Mouse (Mus musculus): ENCODE results near the gene Matk. TPM values are rescaled to one million over a fixed set of nuclear protein-coding genes. Genes with fewer than 3 reads are reported as not detected.

Matk gene
- polyA plus RNA-seq, 1 experiment from 2014 or later = 2.0 TPM

GRCm38 (mm10) chr10:81257158-81258039 lies 4.7 kb downstream of the Matk start:
- H3K4me1 ChIP-seq (ENCODE audit: control insufficient read depth, insufficient read depth, low read length) = peaks cover 10% of the 10 kb centered on the region
- whole genome bisulfite sequencing = 1% methylated on average over 62 of the region's 62 CpGs
- peak overlapping the region; percentile 57 for H3K9ac ChIP-seq (ENCODE audit: low read depth, low read length)
- H3K4me2 ChIP-seq (ENCODE audit: low read depth, low read length) = peak overlapping the region; percentile 89
- peak overlapping the region; percentile 51 for H3K4me3 ChIP-seq (ENCODE audit: low read length)
- ATAC-seq = 0 out of 2 replicates have a peak, but pooled peaks have one; percentile 22
- H3K27me3 ChIP-seq (replicated peaks; ENCODE audit: control insufficient read depth, insufficient read depth, low read length) = peaks cover 50% of the 10 kb centered on the region
- no peak overlapping the region for H3K27ac ChIP-seq (ENCODE audit: low read length)
- no peaks in the 10 kb centered on the region for H3K36me3 ChIP-seq (ENCODE audit: control insufficient read depth, insufficient read depth, low read length)
- peaks cover 10% of the 10 kb centered on the region; the same call in 1 of the 2 replicates for H3K9me3 ChIP-seq (ENCODE audit: control insufficient read depth, low read length)

GRCm38 (mm10) chr10:81259225-81259884 lies 6.6 kb downstream of the Matk start:
- no peak overlapping the region for H3K27ac ChIP-seq (ENCODE audit: low read length)
- 42% methylated on average over 21 of the region's 21 CpGs for WGBS
- H3K36me3 ChIP-seq (ENCODE audit: control insufficient read depth, insufficient read depth, low read length) = peaks cover 7% of the 10 kb centered on the region; the same call in 1 of the 2 replicates
- ATAC-seq = no peak
- H3K4me3 ChIP-seq (ENCODE audit: low read length) = no peak overlapping the region
- peaks cover 32% of the 10 kb centered on the region for H3K27me3 ChIP-seq (replicated peaks; ENCODE audit: control insufficient read depth, insufficient read depth, low read length)
- H3K9me3 ChIP-seq (ENCODE audit: control insufficient read depth, low read length) = peaks cover 10% of the 10 kb centered on the region; the same call in 1 of the 2 replicates
- peaks cover 8% of the 10 kb centered on the region for H3K4me1 ChIP-seq (ENCODE audit: control insufficient read depth, insufficient read depth, low read length)
- no peak overlapping the region for H3K4me2 ChIP-seq (ENCODE audit: low read depth, low read length)
- H3K9ac ChIP-seq (ENCODE audit: low read depth, low read length) = no peak overlapping the region

GRCm38 (mm10) chr10:81261025-81261424 lies 8.3 kb downstream of the Matk start:
- Histone ChIP-seq H3K9me3 (ENCODE audit: control insufficient read depth, low read length) (peaks cover 10% of the 10 kb centered on the region; the same call in 1 of the 2 replicates), H3K9ac (ENCODE audit: low read depth, low read length) (no peak overlapping the region), H3K4me1 (ENCODE audit: control insufficient read depth, insufficient read depth, low read length) (peaks cover 15% of the 10 kb centered on the region), H3K27me3 (replicated peaks; ENCODE audit: control insufficient read depth, insufficient read depth, low read length) (peaks cover 26% of the 10 kb centered on the region; the same call in 1 of the 2 replicates), H3K4me3 (ENCODE audit: low read length) (no peak overlapping the region), H3K36me3 (ENCODE audit: control insufficient read depth, insufficient read depth, low read length) (peaks cover 15% of the 10 kb centered on the region; the same call in 1 of the 2 replicates), H3K27ac (ENCODE audit: low read length) (no peak overlapping the region), H3K4me2 (ENCODE audit: low read depth, low read length) (no peak overlapping the region)
- no peak for ATAC-seq
- WGBS = 90% methylated on average over 4 of the region's 4 CpGs

DNA sequence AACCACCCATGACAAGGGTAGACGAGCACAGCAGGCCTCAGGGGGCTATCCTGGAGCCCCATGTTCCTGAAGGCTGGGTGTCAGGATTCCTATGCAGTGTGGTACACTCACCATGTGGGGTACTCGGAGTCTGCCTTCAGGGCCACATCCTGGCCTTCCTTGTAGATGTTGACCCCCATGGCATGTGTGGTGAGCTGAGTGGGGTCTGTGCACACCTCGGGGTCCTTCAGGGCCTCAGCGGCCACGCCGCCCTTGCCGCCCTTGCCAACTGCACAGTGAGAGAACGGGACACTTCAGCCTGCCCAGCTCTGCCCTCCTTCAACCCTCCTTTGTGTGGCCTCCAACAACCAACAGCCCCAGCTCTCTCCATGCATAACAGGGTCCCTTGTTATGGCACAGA lies 12.8 kb downstream of the Matk start:
- H3K9me3 ChIP-seq (ENCODE audit: control insufficient read depth, low read length) = peaks cover 5% of the 10 kb centered on the region; the same call in 1 of the 2 replicates
- no peak for ATAC-seq
- WGBS = 94% methylated on average over 8 of the region's 8 CpGs
- H3K36me3 ChIP-seq (ENCODE audit: control insufficient read depth, insufficient read depth, low read length) = peaks cover 15% of the 10 kb centered on the region; the same call in 1 of the 2 replicates
- H3K9ac ChIP-seq (ENCODE audit: low read depth, low read length) = peak overlapping the region; percentile 82
- no peak overlapping the region for H3K27ac ChIP-seq (ENCODE audit: low read length)
- peak overlapping the region; percentile 68 for H3K4me3 ChIP-seq (ENCODE audit: low read length)
- peaks cover 18% of the 10 kb centered on the region for H3K4me1 ChIP-seq (ENCODE audit: control insufficient read depth, insufficient read depth, low read length)
- peak overlapping the region; percentile 65 for H3K4me2 ChIP-seq (ENCODE audit: low read depth, low read length)
- no peaks in the 10 kb centered on the region for H3K27me3 ChIP-seq (replicated peaks; ENCODE audit: control insufficient read depth, insufficient read depth, low read length)

- Histone ChIP-seq H3K9me3 (ENCODE audit: control insufficient read depth, low read length) (no peaks in the 10 kb centered on the region), H3K4me1 (ENCODE audit: control insufficient read depth, insufficient read depth, low read length) (peaks cover 18% of the 10 kb centered on the region), H3K27ac (ENCODE audit: low read length) (peak within 1 kb of the TSS; percentile 76), H3K4me2 (ENCODE audit: low read depth, low read length) (peak within 1 kb of the TSS; percentile 84), H3K9ac (ENCODE audit: low read depth, low read length) (peak within 1 kb of the TSS; percentile 90), H3K4me3 (ENCODE audit: low read length) (peak within 1 kb of the TSS; percentile 79), H3K36me3 (ENCODE audit: control insufficient read depth, insufficient read depth, low read length) (peaks cover 23% of the 10 kb centered on the region), H3K27me3 (replicated peaks; ENCODE audit: control insufficient read depth, insufficient read depth, low read length) (no peaks in the 10 kb centered on the region)
- peak; percentile 94 for ATAC-seq
- WGBS = under 1% methylated on average over 48 of the region's 48 CpGs
Observed at GRCm38 (mm10) chr10:81266211-81267105, 13.7 kb downstream of the Matk start, which contains the start of the genes Mrpl54 and Apba3. Mrpl54 (minus strand) TSS chr10:81266934. Apba3 (plus strand) TSS chr10:81266960.

DNA sequence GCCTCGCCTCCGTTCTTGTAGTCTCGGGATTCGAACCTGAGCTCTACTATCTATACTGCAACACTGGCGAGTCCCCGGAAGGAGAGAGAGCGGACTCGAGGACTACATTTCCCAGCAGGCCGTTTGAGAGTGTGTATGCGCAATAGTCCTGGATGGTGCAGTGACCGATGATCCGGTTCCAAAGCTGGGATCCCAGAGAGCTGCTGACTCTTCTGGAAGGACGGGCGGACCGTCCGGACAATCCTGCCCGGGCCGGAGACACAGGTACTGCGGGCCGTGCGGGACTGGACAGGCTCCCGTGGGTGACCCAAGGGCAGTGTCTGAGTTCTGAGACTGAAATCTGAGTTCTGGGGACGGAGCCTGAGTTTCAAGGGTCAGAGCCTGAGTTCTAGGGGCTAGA lies 15.3 kb downstream of the Matk start:
- ATAC-seq = peak; percentile 60
- Histone ChIP-seq H3K27me3 (replicated peaks; ENCODE audit: control insufficient read depth, insufficient read depth, low read length) (no peaks in the 10 kb centered on the region), H3K9ac (ENCODE audit: low read depth, low read length) (peak overlapping the region; percentile 90), H3K4me3 (ENCODE audit: low read length) (peak overlapping the region; percentile 79), H3K4me2 (ENCODE audit: low read depth, low read length) (peak overlapping the region; percentile 84), H3K36me3 (ENCODE audit: control insufficient read depth, insufficient read depth, low read length) (peaks cover 38% of the 10 kb centered on the region), H3K4me1 (ENCODE audit: control insufficient read depth, insufficient read depth, low read length) (peaks cover 25% of the 10 kb centered on the region), H3K27ac (ENCODE audit: low read length) (peak overlapping the region; percentile 60), H3K9me3 (ENCODE audit: control insufficient read depth, low read length) (no peaks in the 10 kb centered on the region)
- 2% methylated on average over 23 of the region's 23 CpGs for WGBS

DNA sequence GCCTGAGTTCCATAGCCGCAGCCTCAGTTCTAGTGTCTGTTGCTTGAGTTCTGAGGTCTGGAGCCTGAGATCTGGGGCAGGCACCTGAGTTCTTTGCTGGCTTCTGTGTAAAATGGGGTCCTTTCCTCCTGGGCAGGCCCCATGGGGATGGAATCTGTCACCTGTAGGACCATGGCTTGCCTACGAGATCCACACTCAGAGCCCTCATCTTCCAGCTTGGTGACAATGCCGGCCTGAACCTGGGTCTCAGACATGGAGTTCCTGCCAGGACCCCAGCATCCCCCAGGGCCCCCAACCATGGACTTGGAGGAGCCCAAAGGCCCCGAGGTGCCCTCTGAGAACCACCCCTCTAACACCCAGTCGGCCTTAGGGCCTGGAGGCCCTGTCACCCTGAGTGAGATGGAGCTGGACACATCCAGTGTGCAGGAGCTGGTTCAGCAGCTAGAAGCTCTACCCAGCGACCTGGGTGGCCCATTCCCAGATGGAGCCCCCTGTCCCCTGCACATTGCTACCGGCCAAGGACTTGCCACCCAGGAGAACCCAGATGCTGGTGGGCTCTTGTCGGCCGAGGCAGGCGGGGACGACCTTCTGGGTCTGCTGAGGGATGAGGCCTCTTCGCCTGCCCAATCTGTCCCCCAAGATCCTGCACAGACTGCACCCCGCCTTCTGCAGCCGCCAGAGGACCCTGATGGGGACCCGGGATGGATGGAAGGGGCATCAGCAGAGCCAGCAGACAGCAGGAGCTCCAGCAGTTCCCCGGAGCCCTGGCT lies 16.1 kb downstream of the Matk start:
- H3K4me3 ChIP-seq (ENCODE audit: low read length) = peak overlapping the region; percentile 79
- no peaks in the 10 kb centered on the region for H3K27me3 ChIP-seq (replicated peaks; ENCODE audit: control insufficient read depth, insufficient read depth, low read length)
- H3K27ac ChIP-seq (ENCODE audit: low read length) = peak overlapping the region; percentile 60
- H3K36me3 ChIP-seq (ENCODE audit: control insufficient read depth, insufficient read depth, low read length) = peaks cover 44% of the 10 kb centered on the region
- peaks cover 25% of the 10 kb centered on the region for H3K4me1 ChIP-seq (ENCODE audit: control insufficient read depth, insufficient read depth, low read length)
- H3K9me3 ChIP-seq (ENCODE audit: control insufficient read depth, low read length) = no peaks in the 10 kb centered on the region
- 74% methylated on average over 16 of the region's 16 CpGs for WGBS
- no peak for ATAC-seq
- H3K9ac ChIP-seq (ENCODE audit: low read depth, low read length) = peak overlapping the region; percentile 90
- H3K4me2 ChIP-seq (ENCODE audit: low read depth, low read length) = peak overlapping the region; percentile 84

- ATAC-seq = peak; percentile 12
- peaks cover 31% of the 10 kb centered on the region for H3K36me3 ChIP-seq (ENCODE audit: control insufficient read depth, insufficient read depth, low read length)
Observed at GRCm38 (mm10) chr10:81272356-81272755, 19.6 kb downstream of the Matk start.

More at GRCm38 (mm10) chr10:81272356-81272755, 19.6 kb downstream of the Matk start:
- Histone ChIP-seq H3K9ac (ENCODE audit: low read depth, low read length) (no peak overlapping the region), H3K4me2 (ENCODE audit: low read depth, low read length) (no peak overlapping the region), H3K4me1 (ENCODE audit: control insufficient read depth, insufficient read depth, low read length) (peaks cover 17% of the 10 kb centered on the region), H3K27ac (ENCODE audit: low read length) (no peak overlapping the region), H3K4me3 (ENCODE audit: low read length) (no peak overlapping the region), H3K27me3 (replicated peaks; ENCODE audit: control insufficient read depth, insufficient read depth, low read length) (no peaks in the 10 kb centered on the region), H3K9me3 (ENCODE audit: control insufficient read depth, low read length) (no peaks in the 10 kb centered on the region)
- WGBS = 91% methylated on average over 21 of the region's 21 CpGs

All from intestine, embryonic 16.5 days (tissue).